8 mouse cellular contexts compared by ENCODE assay signal in the genomic region with DNA sequence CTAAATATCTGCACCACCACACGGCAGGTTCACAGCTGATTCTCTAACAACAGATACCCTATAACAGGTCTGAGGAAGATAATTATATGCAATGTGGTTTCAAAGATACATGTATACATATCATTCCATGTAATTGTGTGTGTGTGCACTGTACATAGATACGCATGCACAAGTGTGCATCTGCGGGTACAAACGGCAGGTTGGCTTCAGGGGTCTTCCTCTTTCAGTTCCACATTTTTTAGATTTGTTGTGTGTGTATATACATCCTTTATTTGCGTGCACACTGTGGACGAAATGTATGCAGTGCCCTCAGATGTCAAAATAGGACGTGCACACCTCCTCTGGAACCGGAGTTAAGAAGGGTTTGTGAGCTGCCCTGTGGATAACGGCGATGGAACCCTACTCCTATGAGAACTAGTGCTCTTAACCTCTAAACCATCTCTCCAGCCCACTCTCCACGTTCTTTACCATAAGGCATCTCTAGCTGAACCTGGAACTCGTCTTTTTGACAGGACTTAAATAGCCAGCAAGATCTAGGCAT. TPM values are rescaled to one million over a fixed set of nuclear protein-coding genes. Genes with fewer than 3 reads are reported as not detected.
A peak's percentile ranks its signal among the peaks of the same experiment; 100 is the strongest.
DNase-seq lines count a peak whose midpoint lies in the region; ATAC-seq lines count a peak whose summit lies in the region.

No protein-coding gene starts in this region.

- H3K36me3 ChIP-seq in hindbrain, embryonic 10.5 days = peaks cover 29% of the 10 kb centered on the region
- no peaks in the 10 kb centered on the region for H3K36me3 ChIP-seq in hindbrain, embryonic 11.5 days (ENCODE audit: control insufficient read depth, insufficient read depth, low read length)
- peaks cover 26% of the 10 kb centered on the region for H3K36me3 ChIP-seq in embryonic facial prominence, embryonic 12.5 days
- peaks cover 6% of the 10 kb centered on the region for H3K36me3 ChIP-seq in intestine, embryonic 15.5 days
- 0 out of 2 replicates have a peak, but pooled peaks cover 6% of the 10 kb centered on the region for H3K36me3 ChIP-seq in midbrain, embryonic 16.5 days (ENCODE audit: control insufficient read depth, insufficient read depth, low read length)

- peaks cover 26% of the 10 kb centered on the region for H3K4me1 ChIP-seq in hindbrain, embryonic 10.5 days (replicated peaks)
- no peaks in the 10 kb centered on the region for H3K4me1 ChIP-seq in hindbrain, embryonic 11.5 days (replicated peaks; ENCODE audit: control insufficient read depth, insufficient read depth, low read length)
- H3K4me1 ChIP-seq in embryonic facial prominence, embryonic 12.5 days = peaks cover 23% of the 10 kb centered on the region
- H3K4me1 ChIP-seq in intestine, embryonic 15.5 days (replicated peaks) = 0 out of 2 replicates have a peak, but pooled peaks cover 3% of the 10 kb centered on the region
- H3K4me1 ChIP-seq in midbrain, embryonic 16.5 days (ENCODE audit: control insufficient read depth, insufficient read depth, low read length) = peaks cover 14% of the 10 kb centered on the region

- no peak for ATAC-seq in hindbrain, embryonic 11.5 days (ENCODE audit: low FRiP score)
- ATAC-seq in embryonic facial prominence, embryonic 12.5 days (ENCODE audit: insufficient number of reproducible peaks, insufficient read depth, low FRiP score, low TSS enrichment) = 0 out of 2 replicates have a peak, but pooled peaks have one; percentile 8
- no peak for ATAC-seq in intestine, embryonic 15.5 days
- ATAC-seq in midbrain, embryonic 16.5 days = no peak

- peak overlapping the region; percentile 99 for H3K27ac ChIP-seq in hindbrain, embryonic 10.5 days
- no peak overlapping the region; the same call in 1 of the 2 replicates for H3K27ac ChIP-seq in hindbrain, embryonic 11.5 days (ENCODE audit: low read depth, low read length)
- no peak overlapping the region for H3K27ac ChIP-seq in embryonic facial prominence, embryonic 12.5 days
- no peak overlapping the region for H3K27ac ChIP-seq in intestine, embryonic 15.5 days
- peak overlapping the region; percentile 95; the same call in 1 of the 2 replicates for H3K27ac ChIP-seq in midbrain, embryonic 16.5 days (ENCODE audit: low read length)

- 0 out of 2 replicates have a peak, but pooled peaks cover 2% of the 10 kb centered on the region for H3K9me3 ChIP-seq in hindbrain, embryonic 10.5 days
- H3K9me3 ChIP-seq in hindbrain, embryonic 11.5 days (ENCODE audit: control insufficient read depth, low read length) = no peaks in the 10 kb centered on the region
- no peaks in the 10 kb centered on the region for H3K9me3 ChIP-seq in embryonic facial prominence, embryonic 12.5 days
- H3K9me3 ChIP-seq in intestine, embryonic 15.5 days = no peaks in the 10 kb centered on the region
- H3K9me3 ChIP-seq in midbrain, embryonic 16.5 days (replicated peaks; ENCODE audit: control insufficient read depth, low read length, poor library complexity, severe bottlenecking) = no peaks in the 10 kb centered on the region

- no peaks in the 10 kb centered on the region for H3K27me3 ChIP-seq in hindbrain, embryonic 10.5 days (ENCODE audit: insufficient read depth, poor library complexity, severe bottlenecking)
- H3K27me3 ChIP-seq in hindbrain, embryonic 11.5 days (ENCODE audit: control insufficient read depth, insufficient read depth, low read length) = no peaks in the 10 kb centered on the region
- no peaks in the 10 kb centered on the region for H3K27me3 ChIP-seq in embryonic facial prominence, embryonic 12.5 days
- no peaks in the 10 kb centered on the region for H3K27me3 ChIP-seq in intestine, embryonic 15.5 days (replicated peaks)
- H3K27me3 ChIP-seq in midbrain, embryonic 16.5 days (ENCODE audit: control insufficient read depth, insufficient read depth, low read depth, low read length) = no peaks in the 10 kb centered on the region

- no peak for DNase-seq in hindbrain, embryonic 10.5 days (ENCODE audit: low spot score)
- DNase-seq in hindbrain, embryonic 11.5 days (ENCODE audit: low spot score) = no peak
- no peak for DNase-seq in urinary bladder, postnatal 4 days (ENCODE audit: low spot score in 2 of 2)
- DNase-seq in frontal cortex, postnatal 25 days (ENCODE audit: low spot score in 2 of 2) = no peak
- DNase-seq in adrenal gland, adult 18-20 months (ENCODE audit: low spot score in 2 of 2) = no peak

- H3K9ac ChIP-seq in hindbrain, embryonic 11.5 days (ENCODE audit: low read depth, low read length) = no peak overlapping the region
- no peak overlapping the region for H3K9ac ChIP-seq in embryonic facial prominence, embryonic 12.5 days
- no peak overlapping the region for H3K9ac ChIP-seq in intestine, embryonic 15.5 days
- no peak overlapping the region for H3K9ac ChIP-seq in midbrain, embryonic 16.5 days (ENCODE audit: low read depth, low read length)

- peak overlapping the region; percentile 80 for H3K4me3 ChIP-seq in hindbrain, embryonic 10.5 days
- H3K4me3 ChIP-seq in hindbrain, embryonic 11.5 days (ENCODE audit: low read depth, low read length) = no peak overlapping the region
- H3K4me3 ChIP-seq in embryonic facial prominence, embryonic 12.5 days = peak overlapping the region; percentile 78
- H3K4me3 ChIP-seq in intestine, embryonic 15.5 days (replicated peaks) = peak overlapping the region; percentile 98; the same call in 1 of the 2 replicates
- H3K4me3 ChIP-seq in midbrain, embryonic 16.5 days (ENCODE audit: low read depth, low read length) = no peak overlapping the region

- H3K4me2 ChIP-seq in hindbrain, embryonic 11.5 days (replicated peaks; ENCODE audit: low read depth, low read length) = no peak overlapping the region
- H3K4me2 ChIP-seq in embryonic facial prominence, embryonic 12.5 days (replicated peaks) = peak overlapping the region; percentile 84
- H3K4me2 ChIP-seq in intestine, embryonic 15.5 days (replicated peaks) = no peak overlapping the region
- H3K4me2 ChIP-seq in midbrain, embryonic 16.5 days (ENCODE audit: low read length) = peak overlapping the region; percentile 73

- WGBS in hindbrain, embryonic 10.5 days = 88% methylated on average over 12 of the region's 12 CpGs
- 84% methylated on average over 12 of the region's 12 CpGs for WGBS in hindbrain, embryonic 11.5 days
- WGBS in embryonic facial prominence, embryonic 12.5 days = 84% methylated on average over 12 of the region's 12 CpGs
- WGBS in intestine, embryonic 15.5 days = 75% methylated on average over 12 of the region's 12 CpGs
- 86% methylated on average over 12 of the region's 12 CpGs for WGBS in midbrain, embryonic 16.5 days

RNA-seq across cellular contexts. Expression of a gene that starts 25.2 kb away (rescaled TPM):
- polyA plus RNA-seq in hindbrain, embryonic 10.5 days (2016; fragmentation: Nextera tagmentation; extraction: Ambion mirVana) = 183 and 186 TPM in 2 replicates
- polyA plus RNA-seq in hindbrain, embryonic 11.5 days (2014; fragmentation: Nextera tagmentation; extraction: Ambion mirVana) = 197 and 198 TPM in 2 replicates
- polyA plus RNA-seq in embryonic facial prominence, embryonic 12.5 days (2016; fragmentation: Nextera tagmentation; extraction: Ambion mirVana) = 189 and 194 TPM in 2 replicates
- polyA plus RNA-seq in intestine, embryonic 15.5 days (2015; fragmentation: Nextera tagmentation; extraction: Ambion mirVana) = 138 and 146 TPM in 2 replicates
- 70.3 and 73.2 TPM in 2 replicates for polyA plus RNA-seq in midbrain, embryonic 16.5 days (2015; fragmentation: Nextera tagmentation; extraction: Ambion mirVana)
- 10 to 100 TPM; 38.2 to 55.1 TPM for total RNA-seq in adrenal gland, adult 18-20 months (2021)

RNA-seq across cellular contexts. Expression of a gene that starts 27.5 kb away (rescaled TPM):
- 58.0 and 62.5 TPM in 2 replicates for polyA plus RNA-seq in hindbrain, embryonic 10.5 days (2016; fragmentation: Nextera tagmentation; extraction: Ambion mirVana)
- polyA plus RNA-seq in hindbrain, embryonic 11.5 days (2014; fragmentation: Nextera tagmentation; extraction: Ambion mirVana) = 53.0 and 76.1 TPM in 2 replicates
- 47.9 and 50.4 TPM in 2 replicates for polyA plus RNA-seq in embryonic facial prominence, embryonic 12.5 days (2016; fragmentation: Nextera tagmentation; extraction: Ambion mirVana)
- polyA plus RNA-seq in intestine, embryonic 15.5 days (2015; fragmentation: Nextera tagmentation; extraction: Ambion mirVana) = 53.9 and 57.5 TPM in 2 replicates
- polyA plus RNA-seq in midbrain, embryonic 16.5 days (2015; fragmentation: Nextera tagmentation; extraction: Ambion mirVana) = 117 and 120 TPM in 2 replicates
- total RNA-seq in adrenal gland, adult 18-20 months (2021) = 10 to 100 TPM; 35.9 to 38.0 TPM

RNA-seq across cellular contexts. Expression of a gene that starts 29.5 kb away (rescaled TPM):
- 44.8 and 50.8 TPM in 2 replicates for polyA plus RNA-seq in hindbrain, embryonic 10.5 days (2016; fragmentation: Nextera tagmentation; extraction: Ambion mirVana)
- polyA plus RNA-seq in hindbrain, embryonic 11.5 days (2014; fragmentation: Nextera tagmentation; extraction: Ambion mirVana) = 45.1 and 46.8 TPM in 2 replicates
- 53.2 and 53.3 TPM in 2 replicates for polyA plus RNA-seq in embryonic facial prominence, embryonic 12.5 days (2016; fragmentation: Nextera tagmentation; extraction: Ambion mirVana)
- polyA plus RNA-seq in intestine, embryonic 15.5 days (2015; fragmentation: Nextera tagmentation; extraction: Ambion mirVana) = 27.2 and 27.8 TPM in 2 replicates
- polyA plus RNA-seq in midbrain, embryonic 16.5 days (2015; fragmentation: Nextera tagmentation; extraction: Ambion mirVana) = 61.1 and 66.3 TPM in 2 replicates
- 10 to 100 TPM; 32.3 to 33.3 TPM for total RNA-seq in adrenal gland, adult 18-20 months (2021)

Comparison
In these comparisons a context has a peak if more than half of its experiments do, and no peak if none do; other contexts are left out.
1. H3K27ac ChIP-seq: peak in hindbrain, embryonic 10.5 days (single experiment) and midbrain, embryonic 16.5 days (single experiment); none in hindbrain, embryonic 11.5 days (single experiment), embryonic facial prominence, embryonic 12.5 days (single experiment) and intestine, embryonic 15.5 days (single experiment).
2. H3K4me3 ChIP-seq: peak in hindbrain, embryonic 10.5 days (single experiment), embryonic facial prominence, embryonic 12.5 days (single experiment) and intestine, embryonic 15.5 days (single experiment); none in hindbrain, embryonic 11.5 days (single experiment) and midbrain, embryonic 16.5 days (single experiment).
3. H3K4me2 ChIP-seq: peak in embryonic facial prominence, embryonic 12.5 days (single experiment) and midbrain, embryonic 16.5 days (single experiment); none in hindbrain, embryonic 11.5 days (single experiment) and intestine, embryonic 15.5 days (single experiment).